Mouse (Mus musculus) forebrain, embryonic 11.5 days (tissue): ENCODE results near the gene Pitpnc1. TPM values are rescaled to one million over a fixed set of nuclear protein-coding genes. Genes with fewer than 3 reads are reported as not detected.

Source experiments
- ATAC-seq: fragments of 200-750 bp; cut with Nextera tagmentation; replicated peaks from 2 replicates; pipeline ENCODE4 v1.8.0; 2017; ENCODE audit warnings: moderate TSS enrichment; ENCODE audit not compliant: low FRiP score
- DNase-seq: peaks from one replicate; pipeline ENCODE4 v3.0.0-alpha.2; 2017; ENCODE audit warnings: low spot score
- H3K27ac ChIP-seq: fragments of 300-500 bp; sonication (generic); 2 replicates; pipeline ENCODE4 v1.5.1; 2014; ENCODE audit warnings: low read depth, low read length
- H3K27me3 ChIP-seq: fragments of 300-500 bp; sonication (generic); 2 replicates; pipeline ENCODE4 v1.6.1; 2014; ENCODE audit warnings: mild to moderate bottlenecking, low read length, mixed read lengths; ENCODE audit not compliant: control insufficient read depth, insufficient read depth
- H3K36me3 ChIP-seq: fragments of 300-500 bp; sonication (generic); 2 replicates; pipeline ENCODE4 v1.6.1; 2014; ENCODE audit warnings: mild to moderate bottlenecking, low read length, moderate library complexity, mixed read lengths; ENCODE audit not compliant: control insufficient read depth, insufficient read depth
- H3K4me1 ChIP-seq: fragments of 300-500 bp; sonication (generic); replicated peaks from 2 replicates; pipeline ENCODE4 v1.6.1; 2014; ENCODE audit warnings: low read length, mixed read lengths; ENCODE audit not compliant: control insufficient read depth, insufficient read depth
- H3K4me2 ChIP-seq: fragments of 300-500 bp; sonication (generic); 2 replicates; pipeline ENCODE4 v1.6.1; 2014; ENCODE audit warnings: low read depth, mild to moderate bottlenecking, low read length, moderate library complexity, mixed read lengths; ENCODE audit not compliant: severe bottlenecking
- H3K4me3 ChIP-seq: fragments of 300-500 bp; sonication (generic); 2 replicates; pipeline ENCODE4 v1.5.1; 2014; ENCODE audit warnings: low read depth, low read length
- H3K9ac ChIP-seq: fragments of 300-500 bp; sonication (generic); 2 replicates; pipeline ENCODE4 v1.6.1; 2014; ENCODE audit warnings: low read length
- H3K9me3 ChIP-seq: fragments of 300-500 bp; sonication (generic); 2 replicates; pipeline ENCODE4 v1.6.1; 2016; ENCODE audit warnings: low read length, mixed read lengths; ENCODE audit not compliant: control insufficient read depth
- WGBS: fragments of 180-500 bp; shearing (Covaris S2); extraction: QIAGEN DNeasy Blood & Tissue Kit; methylation state at CpG from one replicate; pipeline ENCODE4 v1.1.7; 2014; 5-methylcytosine and 5-hydroxymethylcytosine counted together
- polyA plus RNA-seq: library from polyadenylated mRNA; unstranded; fragments of >200 nt; fragmentation: Nextera tagmentation; extraction: Ambion mirVana; gene quantifications from 2 replicates; pipeline ENCODE4 v1.2.1, GENCODE M21; 2014

The Pitpnc1 gene
- polyA plus RNA-seq, 1 experiment from 2014 or later = 35.7 TPM

- no peak overlapping the region for H3K4me2 ChIP-seq
- no peak overlapping the region for H3K9ac ChIP-seq
- ATAC-seq = no peak
- H3K27me3 ChIP-seq = no peaks in the 10 kb centered on the region
- WGBS = 85% methylated on average over 7 of the region's 7 CpGs
- H3K36me3 ChIP-seq = no peaks in the 10 kb centered on the region
- no peak overlapping the region for H3K4me3 ChIP-seq
- 0 out of 2 replicates have a peak, but pooled peaks cover 4% of the 10 kb centered on the region for H3K4me1 ChIP-seq
- H3K27ac ChIP-seq = no peak overlapping the region
- no peak for DNase-seq
- no peaks in the 10 kb centered on the region for H3K9me3 ChIP-seq
Measured at GRCm38 (mm10) chr11:107372688-107373087, 97.8 kb downstream of the Pitpnc1 start.

GRCm38 (mm10) chr11:107370476-107370875, 100.0 kb downstream of the Pitpnc1 start:
- Histone ChIP-seq H3K4me1 (no peaks in the 10 kb centered on the region), H3K4me3 (no peak overlapping the region), H3K36me3 (no peaks in the 10 kb centered on the region), H3K4me2 (no peak overlapping the region), H3K9me3 (no peaks in the 10 kb centered on the region), H3K27me3 (no peaks in the 10 kb centered on the region), H3K9ac (no peak overlapping the region), H3K27ac (no peak overlapping the region)
- no peak for ATAC-seq
- 93% methylated on average over 3 of the region's 3 CpGs for WGBS
- DNase-seq = no peak

GRCm38 (mm10) chr11:107369661-107370060, 100.8 kb downstream of the Pitpnc1 start:
- Histone ChIP-seq H3K4me3 (no peak overlapping the region), H3K9me3 (no peaks in the 10 kb centered on the region), H3K36me3 (no peaks in the 10 kb centered on the region), H3K4me2 (no peak overlapping the region), H3K4me1 (no peaks in the 10 kb centered on the region), H3K27me3 (no peaks in the 10 kb centered on the region), H3K9ac (no peak overlapping the region), H3K27ac (no peak overlapping the region)
- 92% methylated on average over 6 of the region's 6 CpGs for WGBS
- DNase-seq (no peak), ATAC-seq (no peak)

- H3K4me3 ChIP-seq = no peak overlapping the region
- DNase-seq (no peak), ATAC-seq (no peak)
- H3K9ac ChIP-seq = no peak overlapping the region
- no peak overlapping the region for H3K27ac ChIP-seq
- H3K4me1 ChIP-seq = no peaks in the 10 kb centered on the region
- no peaks in the 10 kb centered on the region for H3K27me3 ChIP-seq
- WGBS = 82% methylated on average over 13 of the region's 13 CpGs
- no peaks in the 10 kb centered on the region for H3K36me3 ChIP-seq
- H3K4me2 ChIP-seq = no peak overlapping the region
- no peaks in the 10 kb centered on the region for H3K9me3 ChIP-seq
Measured at GRCm38 (mm10) chr11:107365938-107366712, 104.4 kb downstream of the Pitpnc1 start.

GRCm38 (mm10) chr11:107358695-107359094, 111.8 kb downstream of the Pitpnc1 start:
- H3K4me2 ChIP-seq = no peak overlapping the region
- no peaks in the 10 kb centered on the region for H3K9me3 ChIP-seq
- 78% methylated on average over 5 of the region's 5 CpGs for WGBS
- H3K4me3 ChIP-seq = no peak overlapping the region
- DNase-seq (no peak), ATAC-seq (no peak)
- peaks cover 6% of the 10 kb centered on the region for H3K4me1 ChIP-seq
- H3K36me3 ChIP-seq = no peaks in the 10 kb centered on the region
- no peak overlapping the region for H3K27ac ChIP-seq
- H3K9ac ChIP-seq = no peak overlapping the region
- no peaks in the 10 kb centered on the region for H3K27me3 ChIP-seq

- H3K9me3 ChIP-seq = no peaks in the 10 kb centered on the region
- ATAC-seq (no peak), DNase-seq (no peak)
- no peak overlapping the region for H3K4me3 ChIP-seq
- H3K36me3 ChIP-seq = no peaks in the 10 kb centered on the region
- peaks cover 6% of the 10 kb centered on the region for H3K4me1 ChIP-seq
- no peak overlapping the region for H3K27ac ChIP-seq
- no peak overlapping the region for H3K4me2 ChIP-seq
- H3K27me3 ChIP-seq = no peaks in the 10 kb centered on the region
- WGBS = 74% methylated on average over 7 of the region's 7 CpGs
- H3K9ac ChIP-seq = no peak overlapping the region
Measured at GRCm38 (mm10) chr11:107356224-107356623, 114.3 kb downstream of the Pitpnc1 start.

- Histone ChIP-seq H3K4me3 (no peak overlapping the region), H3K27ac (no peak overlapping the region), H3K36me3 (no peaks in the 10 kb centered on the region), H3K27me3 (no peaks in the 10 kb centered on the region), H3K9me3 (no peaks in the 10 kb centered on the region), H3K9ac (no peak overlapping the region), H3K4me1 (peaks cover 6% of the 10 kb centered on the region), H3K4me2 (no peak overlapping the region)
- DNase-seq (no peak), ATAC-seq (no peak)
- 77% methylated on average over 3 of the region's 3 CpGs for WGBS
Measured at GRCm38 (mm10) chr11:107355526-107355925, 115.0 kb downstream of the Pitpnc1 start.

GRCm38 (mm10) chr11:107354499-107355143, 115.9 kb downstream of the Pitpnc1 start:
- Histone ChIP-seq H3K27me3 (no peaks in the 10 kb centered on the region), H3K9ac (no peak overlapping the region), H3K27ac (no peak overlapping the region), H3K9me3 (no peaks in the 10 kb centered on the region), H3K4me2 (no peak overlapping the region), H3K36me3 (no peaks in the 10 kb centered on the region), H3K4me1 (peaks cover 6% of the 10 kb centered on the region), H3K4me3 (no peak overlapping the region)
- no peak for ATAC-seq
- DNase-seq = no peak
- WGBS = 90% methylated on average over 8 of the region's 8 CpGs

- Histone ChIP-seq H3K27me3 (no peaks in the 10 kb centered on the region), H3K9ac (no peak overlapping the region), H3K4me1 (peaks cover 6% of the 10 kb centered on the region), H3K9me3 (no peaks in the 10 kb centered on the region), H3K27ac (no peak overlapping the region), H3K4me3 (no peak overlapping the region), H3K36me3 (no peaks in the 10 kb centered on the region), H3K4me2 (no peak overlapping the region)
- 14% methylated on average over 7 of the region's 7 CpGs for WGBS
- ATAC-seq (no peak), DNase-seq (no peak)
Measured at GRCm38 (mm10) chr11:107352596-107352995, 117.9 kb downstream of the Pitpnc1 start.
